ENCODE assay signal across 20 mouse cellular contexts in the genomic region with DNA sequence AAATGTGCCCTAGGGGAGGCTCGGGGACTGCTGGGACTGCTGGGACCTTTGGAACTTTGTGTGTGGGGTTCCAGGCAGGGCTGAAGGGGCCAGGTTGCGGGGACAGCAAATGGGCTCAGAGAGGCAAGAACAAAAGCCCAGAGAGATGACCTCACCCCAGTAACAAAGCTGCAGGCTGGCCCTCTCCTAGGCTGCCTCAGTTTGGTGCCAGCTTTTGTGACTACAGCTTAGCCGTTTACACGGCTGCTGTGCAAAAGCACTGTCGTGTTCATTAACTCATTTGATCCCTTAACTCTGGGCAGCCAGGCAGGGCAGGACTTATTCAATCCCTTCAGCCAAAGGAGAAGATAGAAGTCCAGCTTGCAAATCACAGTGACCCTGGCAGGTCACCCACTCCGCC.
DNase-seq lines count a peak whose midpoint lies in the region; ATAC-seq and TF ChIP-seq lines count a peak whose summit lies in the region.
"Had no signal": no experiment of that assay in that cellular context is flagged by ENCODE, and none has a peak within 500 bp of the region (broad histone marks: within the 10 kb centered on the region; RNA-seq: fewer than 3 reads in every experiment).

No protein-coding gene starts in this region.

- H3K27me3 ChIP-seq in midbrain, embryonic 10.5 days (ENCODE audit: low read depth, poor library complexity, severe bottlenecking) = 0 out of 2 replicates have a peak, but pooled peaks cover 12% of the 10 kb centered on the region
- no peaks in the 10 kb centered on the region for H3K27me3 ChIP-seq in midbrain, postnatal 0 days (ENCODE audit: insufficient read depth, low read length)
- H3K27me3 ChIP-seq in forebrain, embryonic 11.5 days (ENCODE audit: control insufficient read depth, insufficient read depth, low read length) = no peaks in the 10 kb centered on the region
- no peaks in the 10 kb centered on the region for H3K27me3 ChIP-seq in midbrain, embryonic 14.5 days (ENCODE audit: control insufficient read depth, insufficient read depth, low read length)
- H3K27me3 ChIP-seq: embryonic facial prominence, embryonic 13.5 days; hindbrain, embryonic 15.5 days had no signal

- WGBS in midbrain, embryonic 10.5 days = 21% methylated on average over 6 of the region's 6 CpGs
- WGBS in midbrain, postnatal 0 days = 25% methylated on average over 6 of the region's 6 CpGs
- 27% methylated on average over 6 of the region's 6 CpGs for WGBS in forebrain, embryonic 11.5 days
- 17% methylated on average over 6 of the region's 6 CpGs for WGBS in midbrain, embryonic 14.5 days

- intact Hi-C loops in heart, postnatal 36 days (cut with DNase I) = no loop called here

- H3K4me2 ChIP-seq in midbrain, postnatal 0 days (ENCODE audit: low read depth, low read length, poor library complexity, severe bottlenecking) = no peak overlapping the region
- no peak overlapping the region for H3K4me2 ChIP-seq in forebrain, embryonic 11.5 days (ENCODE audit: low read depth, low read length, severe bottlenecking)
- no peak overlapping the region for H3K4me2 ChIP-seq in midbrain, embryonic 14.5 days (ENCODE audit: low read length)
- H3K4me2 ChIP-seq: embryonic facial prominence, embryonic 13.5 days; hindbrain, embryonic 15.5 days; limb, embryonic 13.5 days had no signal

- no peak overlapping the region for H3K4me3 ChIP-seq in midbrain, embryonic 10.5 days
- no peak overlapping the region for H3K4me3 ChIP-seq in midbrain, postnatal 0 days (ENCODE audit: low read depth, low read length)
- H3K4me3 ChIP-seq in forebrain, embryonic 11.5 days (ENCODE audit: low read depth, low read length) = no peak overlapping the region
- no peak overlapping the region for H3K4me3 ChIP-seq in midbrain, embryonic 14.5 days (replicated peaks; ENCODE audit: low read depth, low read length)
- H3K4me3 ChIP-seq: embryonic facial prominence, embryonic 13.5 days; gastrocnemius, adult 2 months; heart, embryonic 10.5 days; hindbrain, embryonic 15.5 days; limb, embryonic 13.5 days had no signal

- no peak overlapping the region for H3K9ac ChIP-seq in midbrain, postnatal 0 days (replicated peaks; ENCODE audit: low read length, poor library complexity, severe bottlenecking)
- H3K9ac ChIP-seq in forebrain, embryonic 11.5 days (ENCODE audit: low read length) = no peak overlapping the region
- H3K9ac ChIP-seq in midbrain, embryonic 14.5 days (replicated peaks; ENCODE audit: low read length) = no peak overlapping the region
- H3K9ac ChIP-seq: embryonic facial prominence, embryonic 13.5 days; hindbrain, embryonic 15.5 days; limb, embryonic 13.5 days had no signal

- no peak for ATAC-seq in midbrain, postnatal 0 days (ENCODE audit: low FRiP score)
- ATAC-seq in forebrain, embryonic 11.5 days (replicated peaks; ENCODE audit: low FRiP score) = peak; percentile 74
- ATAC-seq in midbrain, embryonic 14.5 days (ENCODE audit: low FRiP score, low TSS enrichment) = no peak

- peak; percentile 68 for DNase-seq in heart, adult 11 months
- DNase-seq in heart, postnatal 36 days = no peak
- peak; percentile 66 for DNase-seq in midbrain, embryonic 10.5 days (ENCODE audit: low spot score)
- DNase-seq in midbrain, postnatal 0 days (ENCODE audit: low spot score) = no peak
- peak; percentile 72 for DNase-seq in forebrain, embryonic 11.5 days (ENCODE audit: low spot score)
- DNase-seq in midbrain, embryonic 14.5 days = peak; percentile 42
- no peak for DNase-seq in cerebellum, adult 11 months
- no peak for DNase-seq in spleen, adult 18-20 months
- DNase-seq: adrenal gland, postnatal 36 days; cerebellum, postnatal 14 days; gastrocnemius, adult 2 months; kidney, adult 18-20 months; kidney, postnatal 14 days; lung, postnatal 4 days; right cerebral cortex, postnatal 14 days; thymus, postnatal 4 days had no signal

- peak overlapping the region; percentile 52; the same call in 1 of the 2 replicates for H3K27ac ChIP-seq in midbrain, embryonic 10.5 days (replicated peaks)
- H3K27ac ChIP-seq in midbrain, postnatal 0 days (ENCODE audit: low read depth, low read length) = no peak overlapping the region
- H3K27ac ChIP-seq in forebrain, embryonic 11.5 days (ENCODE audit: low read depth, low read length) = no peak overlapping the region
- no peak overlapping the region for H3K27ac ChIP-seq in midbrain, embryonic 14.5 days (replicated peaks; ENCODE audit: low read depth, low read length)
- H3K27ac ChIP-seq: embryonic facial prominence, embryonic 13.5 days; gastrocnemius, adult 2 months; heart, embryonic 10.5 days; hindbrain, embryonic 15.5 days; limb, embryonic 13.5 days had no signal

- peaks cover 57% of the 10 kb centered on the region for H3K4me1 ChIP-seq in midbrain, embryonic 10.5 days
- no peaks in the 10 kb centered on the region for H3K4me1 ChIP-seq in midbrain, postnatal 0 days (ENCODE audit: insufficient read depth, low read length)
- peaks cover 4% of the 10 kb centered on the region; the same call in 1 of the 2 replicates for H3K4me1 ChIP-seq in forebrain, embryonic 11.5 days (replicated peaks; ENCODE audit: control insufficient read depth, insufficient read depth, low read length)
- peaks cover 4% of the 10 kb centered on the region; the same call in 1 of the 2 replicates for H3K4me1 ChIP-seq in midbrain, embryonic 14.5 days (ENCODE audit: control insufficient read depth, insufficient read depth, low read length)
- H3K4me1 ChIP-seq: embryonic facial prominence, embryonic 13.5 days; hindbrain, embryonic 15.5 days had no signal

- TF ChIP-seq CTCF in midbrain, postnatal 0 days (IDR thresholded peaks at IDR 0.05) = no peak

- no peaks in the 10 kb centered on the region for H3K9me3 ChIP-seq in midbrain, embryonic 10.5 days (replicated peaks)
- H3K9me3 ChIP-seq in midbrain, postnatal 0 days (ENCODE audit: low read length) = no peaks in the 10 kb centered on the region
- H3K9me3 ChIP-seq in forebrain, embryonic 11.5 days (ENCODE audit: control insufficient read depth, low read length) = no peaks in the 10 kb centered on the region
- no peaks in the 10 kb centered on the region for H3K9me3 ChIP-seq in midbrain, embryonic 14.5 days (ENCODE audit: control insufficient read depth, low read length)
- H3K9me3 ChIP-seq: embryonic facial prominence, embryonic 13.5 days; heart, embryonic 10.5 days; hindbrain, embryonic 15.5 days had no signal

- no peaks in the 10 kb centered on the region for H3K36me3 ChIP-seq in midbrain, embryonic 10.5 days
- H3K36me3 ChIP-seq in midbrain, postnatal 0 days (ENCODE audit: insufficient read depth, low read length) = no peaks in the 10 kb centered on the region
- no peaks in the 10 kb centered on the region for H3K36me3 ChIP-seq in forebrain, embryonic 11.5 days (ENCODE audit: control insufficient read depth, insufficient read depth, low read length)
- no peaks in the 10 kb centered on the region for H3K36me3 ChIP-seq in midbrain, embryonic 14.5 days (ENCODE audit: control insufficient read depth, insufficient read depth, low read length)
- H3K36me3 ChIP-seq: embryonic facial prominence, embryonic 13.5 days; heart, embryonic 10.5 days; hindbrain, embryonic 15.5 days; limb, embryonic 13.5 days had no signal

Comparison
In these comparisons a context has a peak if more than half of its experiments do, and no peak if none do; other contexts are left out.
1. DNase-seq: peak in heart, adult 11 months (single experiment), midbrain, embryonic 10.5 days (single experiment), forebrain, embryonic 11.5 days (single experiment) and midbrain, embryonic 14.5 days (single experiment); none in heart, postnatal 36 days (0 of 2), midbrain, postnatal 0 days (single experiment), cerebellum, adult 11 months (single experiment) and spleen, adult 18-20 months (0 of 2).